Mouse (Mus musculus) heart, embryonic 12.5 days (tissue): Measurements from ENCODE around the gene Zfp664. TPM values are rescaled to one million over a fixed set of nuclear protein-coding genes. Genes with fewer than 3 reads are reported as not detected.

ENCODE experiments used
- ATAC-seq: fragments of 200-750 bp; cut with Nextera tagmentation; 2 replicates; pipeline ENCODE4 v1.8.0; 2017; ENCODE audit warnings: moderate TSS enrichment, moderate library complexity; ENCODE audit not compliant: insufficient number of reproducible peaks, low FRiP score
- H3K27ac ChIP-seq: fragments of 300-500 bp; sonication (generic); 2 replicates; pipeline ENCODE4 v1.5.1; 2016; ENCODE audit warnings: mild to moderate bottlenecking, moderate library complexity; ENCODE audit not compliant: poor library complexity, severe bottlenecking
- H3K27me3 ChIP-seq: fragments of 300-500 bp; sonication (generic); replicated peaks from 2 replicates; pipeline ENCODE4 v1.6.1; 2016; ENCODE audit warnings: mild to moderate bottlenecking, moderate library complexity
- H3K36me3 ChIP-seq: fragments of 300-500 bp; sonication (generic); 2 replicates; pipeline ENCODE4 v1.6.1; 2016; ENCODE audit warnings: mild to moderate bottlenecking, moderate library complexity
- H3K4me1 ChIP-seq: fragments of 300-500 bp; sonication (generic); replicated peaks from 2 replicates; pipeline ENCODE4 v1.6.1; 2016; ENCODE audit warnings: mild to moderate bottlenecking
- H3K4me2 ChIP-seq: fragments of 300-500 bp; sonication (generic); 2 replicates; pipeline ENCODE4 v1.6.1; 2016; ENCODE audit warnings: mild to moderate bottlenecking, moderate library complexity
- H3K4me3 ChIP-seq: fragments of 300-500 bp; sonication (generic); 2 replicates; pipeline ENCODE4 v1.5.1; 2016; ENCODE audit warnings: mild to moderate bottlenecking
- H3K9ac ChIP-seq: fragments of 300-500 bp; sonication (generic); 2 replicates; pipeline ENCODE4 v1.6.1; 2016; ENCODE audit warnings: mild to moderate bottlenecking, moderate library complexity
- H3K9me3 ChIP-seq: fragments of 300-500 bp; sonication (generic); replicated peaks from 2 replicates; pipeline ENCODE4 v1.6.1; 2016; ENCODE audit warnings: mild to moderate bottlenecking, moderate library complexity
- WGBS: fragments of 180-500 bp; shearing (Covaris S2); methylation state at CpG from one replicate; pipeline ENCODE4 v1.1.7; 2016; 5-methylcytosine and 5-hydroxymethylcytosine counted together
- polyA plus RNA-seq: library from polyadenylated mRNA; unstranded; fragments of >200 nt; fragmentation: Nextera tagmentation; extraction: Ambion mirVana; gene quantifications from 2 replicates; pipeline ENCODE4 v1.2.1, GENCODE M21; 2016

Gene Zfp664
- polyA plus RNA-seq, 1 experiment from 2014 or later: 55.4 TPM

GRCm38 (mm10) chr5:124929425-124930054, 67.0 kb downstream of the Zfp664 start:
- H3K4me1 ChIP-seq: 0 out of 2 replicates have a peak, but pooled peaks cover 4% of the 10 kb centered on the region
- no peak for ATAC-seq
- 60% methylated on average over 9 of the region's 9 CpGs for WGBS
- H3K27me3 ChIP-seq: peaks cover 3% of the 10 kb centered on the region; the same call in 1 of the 2 replicates
- H3K36me3 ChIP-seq: no peaks in the 10 kb centered on the region
- H3K27ac ChIP-seq: no peak overlapping the region
- H3K9me3 ChIP-seq: peaks cover 7% of the 10 kb centered on the region; the same call in 1 of the 2 replicates
- no peak overlapping the region for H3K9ac ChIP-seq
- no peak overlapping the region for H3K4me2 ChIP-seq
- H3K4me3 ChIP-seq: no peak overlapping the region

GRCm38 (mm10) chr5:124930055-124930439, 67.6 kb downstream of the Zfp664 start:
- Histone ChIP-seq H3K27me3 (no peaks in the 10 kb centered on the region), H3K9me3 (peaks cover 7% of the 10 kb centered on the region; the same call in 1 of the 2 replicates), H3K9ac (no peak overlapping the region), H3K27ac (no peak overlapping the region), H3K4me3 (no peak overlapping the region), H3K4me1 (0 out of 2 replicates have a peak, but pooled peaks cover 4% of the 10 kb centered on the region), H3K36me3 (no peaks in the 10 kb centered on the region), H3K4me2 (no peak overlapping the region)
- WGBS: 48% methylated on average over 5 of the region's 5 CpGs
- no peak for ATAC-seq

GRCm38 (mm10) chr5:124930603-124931002, 68.1 kb downstream of the Zfp664 start:
- 69% methylated on average over 9 of the region's 9 CpGs for WGBS
- H3K4me1 ChIP-seq: 0 out of 2 replicates have a peak, but pooled peaks cover 4% of the 10 kb centered on the region
- H3K27ac ChIP-seq: no peak overlapping the region
- no peak for ATAC-seq
- no peaks in the 10 kb centered on the region for H3K36me3 ChIP-seq
- no peak overlapping the region for H3K9ac ChIP-seq
- H3K4me2 ChIP-seq: no peak overlapping the region
- H3K27me3 ChIP-seq: no peaks in the 10 kb centered on the region
- H3K9me3 ChIP-seq: peaks cover 7% of the 10 kb centered on the region; the same call in 1 of the 2 replicates
- H3K4me3 ChIP-seq: no peak overlapping the region

GRCm38 (mm10) chr5:124931076-124931475, 68.6 kb downstream of the Zfp664 start:
- Histone ChIP-seq H3K4me1 (0 out of 2 replicates have a peak, but pooled peaks cover 4% of the 10 kb centered on the region), H3K9me3 (peaks cover 7% of the 10 kb centered on the region; the same call in 1 of the 2 replicates), H3K4me2 (no peak overlapping the region), H3K4me3 (no peak overlapping the region), H3K36me3 (no peaks in the 10 kb centered on the region), H3K27ac (no peak overlapping the region), H3K27me3 (no peaks in the 10 kb centered on the region), H3K9ac (no peak overlapping the region)
- WGBS: 39% methylated on average over 8 of the region's 8 CpGs
- ATAC-seq: no peak

DNA sequence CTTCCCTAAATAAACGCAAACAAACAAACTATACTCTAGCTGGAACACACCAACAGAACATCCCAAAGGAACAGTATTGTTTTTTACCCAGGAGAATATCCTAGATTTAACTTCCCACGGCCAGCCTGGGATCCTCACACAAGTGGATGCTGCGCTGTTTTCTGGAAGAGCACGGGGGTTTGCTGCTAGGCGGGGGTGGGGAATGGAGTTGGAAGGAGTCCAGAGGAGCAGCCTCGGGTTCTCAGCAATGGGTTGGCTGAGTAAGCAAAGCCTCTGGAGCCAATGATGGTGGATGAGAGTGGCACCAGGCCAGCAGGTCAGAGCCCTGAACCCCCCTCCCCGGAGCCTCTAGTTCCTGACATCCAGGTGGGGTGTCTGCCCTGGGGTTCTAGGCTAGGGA, 72.1 kb downstream of the Zfp664 start:
- WGBS: 63% methylated on average over 7 of the region's 7 CpGs
- Histone ChIP-seq H3K9me3 (0 out of 2 replicates have a peak, but pooled peaks cover 5% of the 10 kb centered on the region), H3K27me3 (no peaks in the 10 kb centered on the region), H3K4me2 (no peak overlapping the region), H3K9ac (no peak overlapping the region), H3K4me1 (0 out of 2 replicates have a peak, but pooled peaks cover 4% of the 10 kb centered on the region), H3K4me3 (no peak overlapping the region), H3K27ac (no peak overlapping the region), H3K36me3 (no peaks in the 10 kb centered on the region)
- ATAC-seq: no peak

GRCm38 (mm10) chr5:124943181-124943792, 80.8 kb downstream of the Zfp664 start:
- H3K9ac ChIP-seq: no peak overlapping the region
- WGBS: 70% methylated on average over 12 of the region's 12 CpGs
- H3K27me3 ChIP-seq: no peaks in the 10 kb centered on the region
- H3K27ac ChIP-seq: no peak overlapping the region
- H3K4me2 ChIP-seq: no peak overlapping the region
- peaks cover 7% of the 10 kb centered on the region; the same call in 1 of the 2 replicates for H3K4me1 ChIP-seq
- no peak for ATAC-seq
- H3K36me3 ChIP-seq: no peaks in the 10 kb centered on the region
- H3K9me3 ChIP-seq: 0 out of 2 replicates have a peak, but pooled peaks cover 2% of the 10 kb centered on the region
- H3K4me3 ChIP-seq: no peak overlapping the region

GRCm38 (mm10) chr5:124943793-124944383, 81.4 kb downstream of the Zfp664 start:
- Histone ChIP-seq H3K36me3 (no peaks in the 10 kb centered on the region), H3K4me2 (no peak overlapping the region), H3K9me3 (0 out of 2 replicates have a peak, but pooled peaks cover 2% of the 10 kb centered on the region), H3K27me3 (no peaks in the 10 kb centered on the region), H3K4me1 (peaks cover 7% of the 10 kb centered on the region; the same call in 1 of the 2 replicates), H3K4me3 (no peak overlapping the region), H3K9ac (no peak overlapping the region), H3K27ac (no peak overlapping the region)
- ATAC-seq: no peak
- WGBS: 60% methylated on average over 12 of the region's 12 CpGs

DNA sequence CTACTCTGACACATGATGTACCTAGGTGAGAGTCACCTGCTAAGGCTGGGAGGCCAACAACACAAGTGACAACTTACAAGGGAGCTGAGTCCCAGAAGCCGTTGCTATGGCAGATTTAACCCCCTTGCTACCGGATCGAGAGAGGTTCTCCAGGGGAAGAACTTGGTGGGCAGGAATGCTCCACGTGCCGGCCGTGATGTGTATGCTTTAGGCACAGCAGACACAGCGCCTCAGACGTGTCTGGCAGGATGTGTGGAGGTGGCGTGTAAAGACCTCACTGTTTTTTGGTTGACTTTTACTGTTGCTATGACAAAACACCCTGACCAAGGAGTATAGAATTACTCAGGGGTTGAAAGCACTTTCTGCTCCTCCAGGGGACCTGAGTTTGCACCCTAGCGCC, 81.9 kb downstream of the Zfp664 start:
- 79% methylated on average over 10 of the region's 10 CpGs for WGBS
- Histone ChIP-seq H3K9ac (no peak overlapping the region), H3K27me3 (no peaks in the 10 kb centered on the region), H3K4me2 (no peak overlapping the region), H3K4me3 (no peak overlapping the region), H3K9me3 (0 out of 2 replicates have a peak, but pooled peaks cover 2% of the 10 kb centered on the region), H3K27ac (no peak overlapping the region), H3K4me1 (peaks cover 7% of the 10 kb centered on the region; the same call in 1 of the 2 replicates), H3K36me3 (no peaks in the 10 kb centered on the region)
- no peak for ATAC-seq

DNA sequence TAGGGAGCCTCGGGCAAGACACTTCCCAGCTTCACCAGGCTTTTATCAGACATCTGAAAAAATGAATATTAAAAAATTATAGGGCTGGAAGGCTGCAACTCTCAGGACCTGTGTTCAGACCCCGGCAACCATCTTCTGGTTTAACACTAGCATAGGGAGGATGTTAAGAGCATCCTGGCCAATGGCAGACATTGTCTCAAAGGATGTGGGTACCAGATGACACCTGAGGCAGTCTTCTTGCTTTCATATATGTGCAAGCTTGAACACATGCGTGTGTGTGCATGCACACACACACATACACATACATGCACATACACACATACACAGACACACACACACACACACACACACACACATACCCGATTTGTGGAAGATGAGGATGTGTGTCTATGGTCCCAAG, 82.6 kb downstream of the Zfp664 start:
- Histone ChIP-seq H3K4me1 (peaks cover 7% of the 10 kb centered on the region; the same call in 1 of the 2 replicates), H3K36me3 (no peaks in the 10 kb centered on the region), H3K4me3 (no peak overlapping the region), H3K4me2 (no peak overlapping the region), H3K9ac (no peak overlapping the region), H3K9me3 (0 out of 2 replicates have a peak, but pooled peaks cover 2% of the 10 kb centered on the region), H3K27me3 (no peaks in the 10 kb centered on the region), H3K27ac (no peak overlapping the region)
- no peak for ATAC-seq
- WGBS: 74% methylated on average over 4 of the region's 4 CpGs

DNA sequence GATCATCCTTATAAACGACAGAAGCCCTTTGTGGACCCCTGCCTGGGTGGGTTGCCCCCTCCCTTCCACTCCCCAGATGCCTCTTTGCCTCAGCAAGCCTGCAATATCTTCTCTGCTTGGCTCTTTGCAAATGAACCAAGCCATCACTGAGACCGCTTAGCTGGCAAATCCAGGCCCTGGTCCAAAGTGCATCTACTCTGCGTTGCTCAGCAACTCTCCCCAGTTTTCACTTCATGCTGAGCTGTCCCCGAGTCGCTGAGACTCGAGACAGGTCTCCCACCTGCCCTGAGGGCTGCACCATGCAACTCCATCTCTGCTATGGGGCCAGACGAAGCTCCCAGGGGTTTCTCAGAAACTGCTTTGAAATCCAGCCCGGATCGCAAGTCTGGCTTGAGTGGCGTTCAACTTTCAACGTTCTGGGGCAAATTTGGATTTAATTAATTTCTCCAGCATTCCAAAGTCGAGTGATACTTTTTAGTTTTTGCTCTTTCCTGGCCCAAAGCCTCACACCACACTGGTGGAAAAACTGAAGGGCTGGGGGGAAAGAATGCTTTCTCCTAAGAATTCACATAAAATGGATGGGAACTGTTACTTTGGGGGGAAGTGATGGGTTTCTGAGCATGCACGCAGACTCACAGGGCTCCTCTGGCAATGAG, 88.3 kb downstream of the Zfp664 start:
- Histone ChIP-seq H3K4me3 (no peak overlapping the region), H3K4me1 (no peaks in the 10 kb centered on the region), H3K4me2 (no peak overlapping the region), H3K27ac (no peak overlapping the region), H3K27me3 (no peaks in the 10 kb centered on the region), H3K36me3 (no peaks in the 10 kb centered on the region), H3K9me3 (0 out of 2 replicates have a peak, but pooled peaks cover 2% of the 10 kb centered on the region), H3K9ac (no peak overlapping the region)
- 66% methylated on average over 13 of the region's 13 CpGs for WGBS
- no peak for ATAC-seq

GRCm38 (mm10) chr5:124951333-124951732, 88.8 kb downstream of the Zfp664 start:
- no peaks in the 10 kb centered on the region for H3K4me1 ChIP-seq
- no peak overlapping the region for H3K4me2 ChIP-seq
- H3K36me3 ChIP-seq: no peaks in the 10 kb centered on the region
- no peaks in the 10 kb centered on the region for H3K27me3 ChIP-seq
- H3K27ac ChIP-seq: no peak overlapping the region
- 0 out of 2 replicates have a peak, but pooled peaks cover 2% of the 10 kb centered on the region for H3K9me3 ChIP-seq
- 85% methylated on average over 17 of the region's 17 CpGs for WGBS
- ATAC-seq: no peak
- H3K4me3 ChIP-seq: no peak overlapping the region
- no peak overlapping the region for H3K9ac ChIP-seq
